Mouse (Mus musculus) cerebellum, adult 9-10 months (tissue): Measurements from ENCODE around the gene Necab2.

Source experiments
- DNase-seq: peaks from one replicate; pipeline ENCODE4 v3.0.0; 2022

Necab2 gene

GRCm38 (mm10) chr8:119459724-119460123 lies 13.2 kb downstream of the Necab2 start:
- no peak for DNase-seq

GRCm38 (mm10) chr8:119461356-119461755 lies 14.8 kb downstream of the Necab2 start:
- no peak for DNase-seq

GRCm38 (mm10) chr8:119463709-119464108 lies 17.2 kb downstream of the Necab2 start:
- no peak for DNase-seq

- no peak for DNase-seq
These were observed 19.6 kb downstream of the Necab2 start for GRCm38 (mm10) chr8:119466105-119466504.

GRCm38 (mm10) chr8:119466794-119467193 lies 20.3 kb downstream of the Necab2 start:
- DNase-seq, result no peak

GRCm38 (mm10) chr8:119468091-119468490 lies 21.6 kb downstream of the Necab2 start:
- DNase-seq, result no peak

- DNase-seq, result no peak
These were observed 32.2 kb downstream of the Necab2 start for GRCm38 (mm10) chr8:119478684-119479083.

GRCm38 (mm10) chr8:119484145-119484896 lies 37.8 kb downstream of the Necab2 start:
- DNase-seq, result no peak

GRCm38 (mm10) chr8:119487093-119487492 lies 40.6 kb downstream of the Necab2 start:
- DNase-seq, result no peak

GRCm38 (mm10) chr8:119496848-119497247 lies 50.3 kb downstream of the Necab2 start:
- DNase-seq, result no peak

- no peak for DNase-seq
These were observed 53.3 kb downstream of the Necab2 start for GRCm38 (mm10) chr8:119499836-119500235.

- DNase-seq, result no peak
These were observed 55.1 kb downstream of the Necab2 start, which contains the start of gene Slc38a8 for GRCm38 (mm10) chr8:119501598-119501997. TSS of gene Slc38a8 (minus strand) at chr8:119501698.

- DNase-seq, result peak; percentile 25
These were observed 55.6 kb downstream of the Necab2 start for GRCm38 (mm10) chr8:119502111-119502510.

- peak; percentile 40 for DNase-seq
These were observed 56.8 kb downstream of the Necab2 start for GRCm38 (mm10) chr8:119503191-119503767.

GRCm38 (mm10) chr8:119505488-119505887 lies 59.0 kb downstream of the Necab2 start:
- DNase-seq, result no peak

- no peak for DNase-seq
These were observed 59.6 kb downstream of the Necab2 start for GRCm38 (mm10) chr8:119506106-119506505.

GRCm38 (mm10) chr8:119510471-119510870 lies 64.0 kb downstream of the Necab2 start:
- peak; percentile 14 for DNase-seq

- no peak for DNase-seq
These were observed 65.2 kb downstream of the Necab2 start for GRCm38 (mm10) chr8:119511722-119512121.

- DNase-seq, result peak; percentile 68
These were observed 66.9 kb downstream of the Necab2 start for GRCm38 (mm10) chr8:119513405-119513804.

GRCm38 (mm10) chr8:119514940-119515339 lies 68.4 kb downstream of the Necab2 start:
- DNase-seq, result no peak

- no peak for DNase-seq
These were observed 69.2 kb downstream of the Necab2 start for GRCm38 (mm10) chr8:119515767-119516166.

GRCm38 (mm10) chr8:119516674-119517073 lies 70.2 kb downstream of the Necab2 start:
- no peak for DNase-seq

GRCm38 (mm10) chr8:119520102-119520501 lies 73.6 kb downstream of the Necab2 start:
- no peak for DNase-seq
